ENCODE assay signal across 24 mouse cellular contexts in the genomic region with DNA sequence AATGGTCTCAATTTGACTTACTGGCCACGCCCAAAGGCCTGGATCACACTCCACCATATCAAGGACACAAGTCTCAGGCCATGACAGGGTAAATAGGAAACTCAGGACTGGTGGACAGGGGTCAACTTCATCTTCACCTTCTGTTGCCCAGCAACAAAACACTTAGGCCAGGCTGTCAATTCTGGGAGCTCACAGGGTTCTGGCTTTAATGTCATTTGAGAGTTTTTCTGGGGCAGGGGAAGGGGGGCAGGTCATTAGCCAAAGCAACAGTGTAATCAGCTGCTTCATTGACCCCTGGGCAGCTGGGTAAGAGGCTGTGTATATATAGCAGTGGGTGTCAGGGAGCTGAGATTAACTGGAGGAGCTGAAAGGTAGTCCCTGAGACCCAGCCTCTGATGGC. TPM values are rescaled to one million over a fixed set of nuclear protein-coding genes. Genes with fewer than 3 reads are reported as not detected.
DNase-seq lines count a peak whose midpoint lies in the region; ATAC-seq lines count a peak whose summit lies in the region.
"Had no signal": no experiment of that assay in that cellular context is flagged by ENCODE, and none has a peak within 500 bp of the region (broad histone marks: within the 10 kb centered on the region; RNA-seq: fewer than 3 reads in every experiment).

No protein-coding gene starts in this region.

- H3K9ac ChIP-seq in heart, embryonic 12.5 days, result no peak overlapping the region
- no peak overlapping the region for H3K9ac ChIP-seq in midbrain, embryonic 15.5 days
- H3K9ac ChIP-seq: liver, embryonic 12.5 days; stomach, embryonic 15.5 days had no signal

- no peak for DNase-seq in heart, adult 8-10 months (ENCODE audit: low spot score)
- no peak for DNase-seq in midbrain, embryonic 10.5 days (ENCODE audit: low spot score)
- DNase-seq in embryonic facial prominence, embryonic 10.5 days (ENCODE audit: low spot score), result peak; percentile 43
- DNase-seq in retina, embryonic 14.5 days (ENCODE audit: low spot score), result peak; percentile 47
- DNase-seq in spleen, postnatal 10 days (ENCODE audit: low spot score in 2 of 2), result no peak
- DNase-seq in kidney, adult 8-10 months, result no peak
- DNase-seq: adrenal gland, adult 2 months; cerebellum, adult 11-12 months; cerebellum, postnatal 14 days; gastrocnemius, postnatal 36 days; kidney, postnatal 36 days; layer of hippocampus, postnatal 36 days; lung, adult 2 months; right cerebral cortex, adult 18-20 months; right cerebral cortex, postnatal 4 days; thymus, postnatal 25 days had no signal

- peaks cover 82% of the 10 kb centered on the region for H3K27me3 ChIP-seq in heart, embryonic 12.5 days (replicated peaks)
- peaks cover 53% of the 10 kb centered on the region for H3K27me3 ChIP-seq in midbrain, embryonic 10.5 days (ENCODE audit: low read depth, poor library complexity, severe bottlenecking)
- no peaks in the 10 kb centered on the region for H3K27me3 ChIP-seq in midbrain, embryonic 15.5 days (replicated peaks)
- H3K27me3 ChIP-seq in embryonic facial prominence, embryonic 10.5 days (replicated peaks; ENCODE audit: low read depth, poor library complexity, severe bottlenecking), result peaks cover 62% of the 10 kb centered on the region

- 41% methylated on average over 1 of the region's 1 CpGs for whole genome bisulfite sequencing in heart, embryonic 12.5 days
- WGBS in midbrain, embryonic 10.5 days, result 72% methylated on average over 1 of the region's 1 CpGs
- 77% methylated on average over 1 of the region's 1 CpGs for WGBS in midbrain, embryonic 15.5 days
- WGBS in embryonic facial prominence, embryonic 10.5 days, result 50% methylated on average over 1 of the region's 1 CpGs

- H3K4me1 ChIP-seq in heart, embryonic 12.5 days (replicated peaks), result peaks cover 30% of the 10 kb centered on the region
- peaks cover 53% of the 10 kb centered on the region for H3K4me1 ChIP-seq in midbrain, embryonic 10.5 days
- H3K4me1 ChIP-seq in midbrain, embryonic 15.5 days, result peaks cover 15% of the 10 kb centered on the region
- H3K4me1 ChIP-seq in embryonic facial prominence, embryonic 10.5 days, result peaks cover 66% of the 10 kb centered on the region
- H3K4me1 ChIP-seq: liver, embryonic 12.5 days had no signal

- H3K4me2 ChIP-seq in heart, embryonic 12.5 days, result peak overlapping the region; percentile 25; the same call in 1 of the 2 replicates
- H3K4me2 ChIP-seq in midbrain, embryonic 15.5 days, result no peak overlapping the region
- H3K4me2 ChIP-seq: liver, embryonic 12.5 days; stomach, embryonic 15.5 days had no signal

- H3K9me3 ChIP-seq in heart, embryonic 12.5 days (replicated peaks), result no peaks in the 10 kb centered on the region
- H3K9me3 ChIP-seq in midbrain, embryonic 10.5 days (replicated peaks), result no peaks in the 10 kb centered on the region
- H3K9me3 ChIP-seq in midbrain, embryonic 15.5 days, result no peaks in the 10 kb centered on the region
- no peaks in the 10 kb centered on the region for H3K9me3 ChIP-seq in embryonic facial prominence, embryonic 10.5 days
- H3K9me3 ChIP-seq: liver, embryonic 12.5 days; megakaryocyte, embryonic 14.5 days; stomach, embryonic 15.5 days had no signal

- H3K36me3 ChIP-seq in heart, embryonic 12.5 days, result no peaks in the 10 kb centered on the region
- H3K36me3 ChIP-seq in midbrain, embryonic 10.5 days, result no peaks in the 10 kb centered on the region
- H3K36me3 ChIP-seq in midbrain, embryonic 15.5 days (replicated peaks), result no peaks in the 10 kb centered on the region
- no peaks in the 10 kb centered on the region for H3K36me3 ChIP-seq in embryonic facial prominence, embryonic 10.5 days (replicated peaks)
- H3K36me3 ChIP-seq: liver, embryonic 12.5 days; stomach, embryonic 15.5 days had no signal

- no peak overlapping the region for H3K27ac ChIP-seq in heart, embryonic 12.5 days (ENCODE audit: poor library complexity, severe bottlenecking)
- peak overlapping the region; percentile 30; the same call in 1 of the 2 replicates for H3K27ac ChIP-seq in midbrain, embryonic 10.5 days (replicated peaks)
- no peak overlapping the region for H3K27ac ChIP-seq in midbrain, embryonic 15.5 days
- 0 out of 2 replicates have a peak overlapping the region, but pooled peaks have one; percentile 61 for H3K27ac ChIP-seq in embryonic facial prominence, embryonic 10.5 days (replicated peaks)
- H3K27ac ChIP-seq: liver, embryonic 12.5 days; stomach, embryonic 15.5 days had no signal

- H3K4me3 ChIP-seq in heart, embryonic 12.5 days, result no peak overlapping the region
- H3K4me3 ChIP-seq in midbrain, embryonic 10.5 days, result no peak overlapping the region
- H3K4me3 ChIP-seq in midbrain, embryonic 15.5 days, result no peak overlapping the region
- no peak overlapping the region for H3K4me3 ChIP-seq in embryonic facial prominence, embryonic 10.5 days
- H3K4me3 ChIP-seq: liver, embryonic 12.5 days; megakaryocyte, embryonic 14.5 days; stomach, embryonic 15.5 days had no signal

- no peak for ATAC-seq in heart, embryonic 12.5 days (ENCODE audit: insufficient number of reproducible peaks, low FRiP score)
- ATAC-seq in midbrain, embryonic 15.5 days (replicated peaks), result no peak
- ATAC-seq: liver, embryonic 12.5 days had no signal

RNA-seq across cellular contexts. Expression of a gene that starts 33.5 kb away (rescaled TPM):
- 0.60 and 1.0 TPM in 2 replicates for polyA plus RNA-seq in heart, embryonic 12.5 days (2016; fragmentation: Nextera tagmentation; extraction: Ambion mirVana)
- total RNA-seq in heart, adult 8-10 months (2022), result not detected
- polyA plus RNA-seq in midbrain, embryonic 10.5 days (2016; fragmentation: Nextera tagmentation; extraction: Ambion mirVana), result 7.9 and 14.1 TPM in 2 replicates
- 34.3 and 35.5 TPM in 2 replicates for polyA plus RNA-seq in midbrain, embryonic 15.5 days (2015; fragmentation: Nextera tagmentation; extraction: Ambion mirVana)
- polyA plus RNA-seq in embryonic facial prominence, embryonic 10.5 days (2016; fragmentation: Nextera tagmentation; extraction: Ambion mirVana), result 5.6 and 6.9 TPM in 2 replicates
- total RNA-seq: gastrocnemius, postnatal 36 days; hematopoietic stem cell, adult 5-6 weeks; MEL had no signal
- polyA plus RNA-seq: C2C12 had no signal

Comparison
In these comparisons a context has a peak if more than half of its experiments do, and no peak if none do; other contexts are left out.
1. H3K27ac ChIP-seq: peak in midbrain, embryonic 10.5 days (single experiment) and embryonic facial prominence, embryonic 10.5 days (single experiment); none in heart, embryonic 12.5 days (single experiment) and midbrain, embryonic 15.5 days (single experiment).
2. DNase-seq: peak in embryonic facial prominence, embryonic 10.5 days (single experiment) and retina, embryonic 14.5 days (single experiment); none in heart, adult 8-10 months (single experiment), midbrain, embryonic 10.5 days (single experiment), spleen, postnatal 10 days (0 of 2) and kidney, adult 8-10 months (0 of 2).